Mouse (Mus musculus): ENCODE results near the gene Pitx3.

- no peak for TF ChIP-seq POLR2A (IDR thresholded peaks at IDR 0.05; ENCODE audit: low read depth, low read length)
- no peak for TF ChIP-seq CTCF (IDR thresholded peaks at IDR 0.05; ENCODE audit: extremely low read depth, insufficient read depth, insufficient read length, insufficient replicate concordance)
Measured at GRCm38 (mm10) chr19:46091641-46092040, 56.5 kb downstream of the Pitx3 start.
